Mouse (Mus musculus) hindbrain, embryonic 16.5 days (tissue): ENCODE data around the gene Tram2. TPM values are rescaled to one million over a fixed set of nuclear protein-coding genes. Genes with fewer than 3 reads are reported as not detected.
A peak's percentile ranks its signal among the peaks of the same experiment; 100 is the strongest.

ENCODE experiments used
- ATAC-seq: fragments of 200-750 bp; cut with Nextera tagmentation; 2 replicates; pipeline ENCODE4 v1.8.0; 2017; ENCODE audit warnings: moderate TSS enrichment, moderate library complexity
- H3K27ac ChIP-seq: fragments of 300-500 bp; sonication (generic); 2 replicates; pipeline ENCODE4 v1.5.1; 2014; ENCODE audit warnings: low read depth, mild to moderate bottlenecking, control low read depth, low read length, moderate library complexity
- H3K27me3 ChIP-seq: fragments of 300-500 bp; sonication (generic); replicated peaks from 2 replicates; pipeline ENCODE4 v1.6.1; 2014; ENCODE audit warnings: low read length; ENCODE audit not compliant: control insufficient read depth, insufficient read depth
- H3K36me3 ChIP-seq: fragments of 300-500 bp; sonication (generic); 2 replicates; pipeline ENCODE4 v1.6.1; 2014; ENCODE audit warnings: mild to moderate bottlenecking, low read length, moderate library complexity, mixed read lengths; ENCODE audit not compliant: control insufficient read depth, insufficient read depth
- H3K4me1 ChIP-seq: fragments of 300-500 bp; sonication (generic); 2 replicates; pipeline ENCODE4 v1.6.1; 2014; ENCODE audit warnings: low read depth, low read length; ENCODE audit not compliant: control insufficient read depth, insufficient read depth
- H3K4me2 ChIP-seq: fragments of 300-500 bp; sonication (generic); 2 replicates; pipeline ENCODE4 v1.6.1; 2014; ENCODE audit warnings: mild to moderate bottlenecking, low read length, control low read depth, moderate library complexity
- H3K4me3 ChIP-seq: fragments of 300-500 bp; sonication (generic); 2 replicates; pipeline ENCODE4 v1.5.1; 2014; ENCODE audit warnings: mild to moderate bottlenecking, low read length, control low read depth, moderate library complexity
- H3K9ac ChIP-seq: fragments of 300-500 bp; sonication (generic); 2 replicates; pipeline ENCODE4 v1.6.1; 2014; ENCODE audit warnings: low read depth, mild to moderate bottlenecking, control low read depth, low read length, moderate library complexity
- H3K9me3 ChIP-seq: fragments of 300-500 bp; sonication (generic); 2 replicates; pipeline ENCODE4 v1.6.1; 2014; ENCODE audit warnings: mild to moderate bottlenecking, low read length, moderate library complexity; ENCODE audit not compliant: control insufficient read depth
- WGBS: fragments of 180-500 bp; shearing (Covaris S2); extraction: QIAGEN DNeasy Blood & Tissue Kit; methylation state at CpG from one replicate; pipeline ENCODE4 v1.1.7; 2014; 5-methylcytosine and 5-hydroxymethylcytosine counted together
- polyA plus RNA-seq: library from polyadenylated mRNA; unstranded; fragments of >200 nt; fragmentation: Nextera tagmentation; extraction: Ambion mirVana; gene quantifications from 2 replicates; pipeline ENCODE4 v1.2.1, GENCODE M21; 2015

Tram2 gene
- polyA plus RNA-seq, 1 experiment from 2014 or later, result 1.6 TPM

GRCm38 (mm10) chr1:21086291-21086690 is 7.3 kb upstream of the Tram2 start:
- H3K4me1 ChIP-seq, result no peaks in the 10 kb centered on the region
- H3K36me3 ChIP-seq, result no peaks in the 10 kb centered on the region
- WGBS, result 80% methylated on average over 5 of the region's 5 CpGs
- H3K4me3 ChIP-seq, result no peak overlapping the region
- ATAC-seq, result no peak
- no peak overlapping the region for H3K9ac ChIP-seq
- H3K27ac ChIP-seq, result no peak overlapping the region
- no peaks in the 10 kb centered on the region for H3K9me3 ChIP-seq
- no peak overlapping the region for H3K4me2 ChIP-seq
- no peaks in the 10 kb centered on the region for H3K27me3 ChIP-seq

GRCm38 (mm10) chr1:21084661-21085060 is 5.6 kb upstream of the Tram2 start:
- ATAC-seq, result no peak
- 53% methylated on average over 2 of the region's 2 CpGs for WGBS
- no peak overlapping the region for H3K9ac ChIP-seq
- no peaks in the 10 kb centered on the region for H3K36me3 ChIP-seq
- H3K27ac ChIP-seq, result no peak overlapping the region
- H3K9me3 ChIP-seq, result no peaks in the 10 kb centered on the region
- no peaks in the 10 kb centered on the region for H3K27me3 ChIP-seq
- H3K4me1 ChIP-seq, result no peaks in the 10 kb centered on the region; the same call in 1 of the 2 replicates
- no peak overlapping the region for H3K4me3 ChIP-seq
- H3K4me2 ChIP-seq, result no peak overlapping the region

- no peak for ATAC-seq
- no peaks in the 10 kb centered on the region for H3K27me3 ChIP-seq
- H3K4me1 ChIP-seq, result peaks cover 1% of the 10 kb centered on the region
- 93% methylated on average over 12 of the region's 12 CpGs for WGBS
- no peak overlapping the region for H3K27ac ChIP-seq
- H3K9me3 ChIP-seq, result no peaks in the 10 kb centered on the region
- no peaks in the 10 kb centered on the region for H3K36me3 ChIP-seq
- H3K9ac ChIP-seq, result no peak overlapping the region
- no peak overlapping the region for H3K4me3 ChIP-seq
- no peak overlapping the region for H3K4me2 ChIP-seq
Observed at GRCm38 (mm10) chr1:21080362-21080761, 1.3 kb upstream of the Tram2 start.

- ATAC-seq, result no peak; the same call in none of the 2 replicates
- H3K9ac ChIP-seq, result peak overlapping the region; percentile 87
- WGBS, result 1% methylated on average over 34 of the region's 36 CpGs
- peak overlapping the region; percentile 83 for H3K4me2 ChIP-seq
- no peaks in the 10 kb centered on the region for H3K9me3 ChIP-seq
- peak overlapping the region; percentile 5; the same call in 1 of the 2 replicates for H3K27ac ChIP-seq
- no peaks in the 10 kb centered on the region for H3K36me3 ChIP-seq
- H3K4me1 ChIP-seq, result peaks cover 17% of the 10 kb centered on the region
- peak overlapping the region; percentile 67 for H3K4me3 ChIP-seq
- no peaks in the 10 kb centered on the region for H3K27me3 ChIP-seq
Observed at GRCm38 (mm10) chr1:21078481-21079214, 381 bp downstream of the Tram2 start.

GRCm38 (mm10) chr1:21077619-21078018 is 1.4 kb downstream of the Tram2 start:
- no peak for ATAC-seq
- Histone ChIP-seq H3K4me1 (peaks cover 19% of the 10 kb centered on the region), H3K4me2 (peak overlapping the region; percentile 24), H3K36me3 (no peaks in the 10 kb centered on the region), H3K9ac (no peak overlapping the region), H3K9me3 (no peaks in the 10 kb centered on the region), H3K4me3 (no peak overlapping the region), H3K27me3 (no peaks in the 10 kb centered on the region), H3K27ac (no peak overlapping the region)
- 76% methylated on average over 7 of the region's 7 CpGs for WGBS

GRCm38 (mm10) chr1:21077191-21077590 is 1.8 kb downstream of the Tram2 start:
- Histone ChIP-seq H3K27ac (no peak overlapping the region), H3K9me3 (no peaks in the 10 kb centered on the region), H3K9ac (no peak overlapping the region), H3K36me3 (no peaks in the 10 kb centered on the region), H3K27me3 (no peaks in the 10 kb centered on the region), H3K4me2 (peak overlapping the region; percentile 23), H3K4me3 (no peak overlapping the region), H3K4me1 (peaks cover 19% of the 10 kb centered on the region)
- no peak for ATAC-seq
- 49% methylated on average over 5 of the region's 5 CpGs for WGBS

GRCm38 (mm10) chr1:21075986-21076495 is 3.0 kb downstream of the Tram2 start:
- ATAC-seq, result no peak
- WGBS, result 19% methylated on average over 6 of the region's 6 CpGs
- Histone ChIP-seq H3K27ac (no peak overlapping the region), H3K4me2 (peak overlapping the region; percentile 26), H3K9ac (0 out of 2 replicates have a peak overlapping the region, but pooled peaks have one; percentile 4), H3K9me3 (no peaks in the 10 kb centered on the region), H3K27me3 (no peaks in the 10 kb centered on the region), H3K36me3 (no peaks in the 10 kb centered on the region), H3K4me1 (peaks cover 19% of the 10 kb centered on the region), H3K4me3 (no peak overlapping the region)

GRCm38 (mm10) chr1:21074231-21074630 is 4.8 kb downstream of the Tram2 start:
- ATAC-seq, result peak; percentile 46
- 22% methylated on average over 5 of the region's 5 CpGs for WGBS
- H3K27ac ChIP-seq, result peak overlapping the region; percentile 42; the same call in 1 of the 2 replicates
- no peak overlapping the region for H3K9ac ChIP-seq
- H3K4me1 ChIP-seq, result peaks cover 19% of the 10 kb centered on the region
- no peaks in the 10 kb centered on the region for H3K27me3 ChIP-seq
- H3K9me3 ChIP-seq, result no peaks in the 10 kb centered on the region
- H3K4me2 ChIP-seq, result no peak overlapping the region
- H3K4me3 ChIP-seq, result no peak overlapping the region
- no peaks in the 10 kb centered on the region for H3K36me3 ChIP-seq

GRCm38 (mm10) chr1:21072875-21073444 is 6.1 kb downstream of the Tram2 start:
- WGBS, result 80% methylated on average over 12 of the region's 12 CpGs
- no peak overlapping the region for H3K9ac ChIP-seq

More at GRCm38 (mm10) chr1:21072875-21073444, 6.1 kb downstream of the Tram2 start:
- H3K36me3 ChIP-seq, result no peaks in the 10 kb centered on the region
- H3K4me1 ChIP-seq, result peaks cover 19% of the 10 kb centered on the region
- no peaks in the 10 kb centered on the region for H3K9me3 ChIP-seq
- no peak overlapping the region for H3K4me2 ChIP-seq
- H3K27me3 ChIP-seq, result no peaks in the 10 kb centered on the region
- no peak overlapping the region for H3K4me3 ChIP-seq
- no peak for ATAC-seq
- H3K27ac ChIP-seq, result no peak overlapping the region
